Mouse (Mus musculus): ENCODE measurements around the gene Dusp14.

Dusp14 gene

DNA sequence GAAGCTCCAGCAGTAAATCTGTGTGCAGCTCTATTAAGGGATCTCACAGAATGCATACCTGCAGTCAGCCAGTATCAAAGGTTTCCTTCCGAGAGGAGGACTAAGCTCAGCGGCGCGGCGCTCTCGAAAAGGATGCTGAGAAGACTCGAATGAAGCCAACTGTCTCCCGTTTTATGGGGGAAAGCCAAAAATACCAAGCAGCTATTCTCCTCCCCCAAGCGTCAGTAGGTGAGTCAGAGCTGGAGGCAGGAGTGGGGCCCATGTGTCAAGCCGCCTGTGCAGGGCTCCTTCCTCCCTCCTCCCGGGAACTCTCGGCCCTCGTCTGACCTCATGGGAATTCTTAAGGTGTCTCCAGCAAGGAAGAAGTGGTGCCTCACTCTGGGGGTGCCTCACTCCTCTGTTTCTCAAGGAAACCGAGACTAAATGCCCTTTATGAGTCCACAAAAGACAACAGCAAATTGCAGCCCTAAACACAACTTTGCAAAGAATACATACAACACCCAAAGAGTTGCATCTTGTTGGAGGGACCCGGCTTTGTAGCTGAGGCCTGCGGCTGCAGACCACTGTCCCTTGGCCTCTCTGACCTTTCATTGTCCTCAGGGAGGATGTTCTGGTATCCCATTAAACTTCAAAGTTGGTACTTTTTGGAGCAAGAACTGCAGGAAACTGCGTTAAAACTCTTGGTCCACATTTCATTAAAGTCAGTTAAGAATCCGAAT is 2.0 kb downstream of the Dusp14 start:
- peak; percentile 13 for DNase-seq (ENCODE audit: low spot score)

DNA sequence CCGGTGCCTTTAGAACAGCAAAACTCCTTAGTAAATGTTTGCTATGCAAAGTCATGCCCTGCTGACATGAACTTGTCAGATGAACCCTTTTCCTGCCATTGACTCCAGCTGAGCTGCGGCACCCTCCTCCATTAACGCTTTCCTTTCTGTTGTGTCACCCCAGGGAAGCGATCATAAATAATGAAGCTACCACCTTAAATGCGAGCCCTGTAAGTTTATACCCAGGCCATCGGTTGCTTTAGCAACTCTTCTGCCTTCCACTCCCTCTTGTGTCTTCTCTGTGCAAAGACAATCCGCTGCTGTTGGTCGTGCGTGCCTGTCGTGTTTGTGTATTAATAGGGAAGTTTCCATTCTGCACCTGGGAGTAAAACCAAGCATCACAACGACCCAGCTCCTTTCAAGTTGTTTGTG is 3.0 kb downstream of the Dusp14 start:
- no peak for DNase-seq (ENCODE audit: low spot score)

DNA sequence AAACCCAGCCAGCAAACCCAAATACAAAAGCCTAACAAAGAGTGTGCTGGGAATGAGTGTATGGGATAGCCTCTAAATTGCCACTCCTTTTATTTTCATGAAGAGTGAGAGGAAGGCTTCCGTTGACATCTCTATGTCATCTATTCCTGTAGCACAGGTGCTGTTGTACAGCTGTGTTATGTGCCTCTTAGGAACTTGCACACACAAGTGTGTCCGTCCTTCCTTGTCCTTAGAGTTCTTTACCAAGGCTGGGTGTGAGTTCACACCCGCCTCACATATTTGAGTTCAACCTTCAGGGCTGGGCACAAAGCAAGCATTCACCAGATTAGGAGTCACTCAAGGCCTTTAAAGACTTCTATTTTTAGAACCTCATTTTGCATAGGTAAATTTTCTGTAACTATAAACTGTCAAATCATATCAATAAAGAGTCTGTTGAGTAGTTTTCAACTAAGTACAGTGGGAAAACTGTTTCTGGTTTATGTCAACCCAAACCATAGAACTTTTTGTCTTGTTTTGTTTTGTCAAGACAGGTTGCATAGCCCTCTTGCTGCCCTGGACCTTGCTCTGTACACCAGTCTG is 5.3 kb downstream of the Dusp14 start:
- DNase-seq (ENCODE audit: low spot score), result no peak

DNA sequence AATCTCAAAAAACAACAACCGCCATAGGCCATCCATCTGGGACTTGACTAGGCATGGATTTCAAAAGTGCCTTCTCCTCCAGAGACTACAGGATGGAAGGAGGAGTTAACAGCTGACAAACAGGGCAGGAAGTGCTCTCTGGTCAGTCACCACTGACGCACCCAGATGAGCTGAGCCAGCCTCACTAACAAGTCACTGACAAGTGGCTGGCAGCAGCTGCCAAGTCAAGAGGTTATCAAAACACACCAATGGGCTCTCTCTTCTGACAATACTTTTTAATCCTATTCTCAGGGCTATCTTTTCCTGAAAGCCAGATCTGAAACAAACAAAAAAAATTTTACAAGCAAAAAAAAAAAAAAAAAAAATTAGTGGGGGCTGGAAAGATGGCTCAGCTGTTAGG is 6.3 kb downstream of the Dusp14 start:
- DNase-seq (ENCODE audit: low spot score), result no peak

DNA sequence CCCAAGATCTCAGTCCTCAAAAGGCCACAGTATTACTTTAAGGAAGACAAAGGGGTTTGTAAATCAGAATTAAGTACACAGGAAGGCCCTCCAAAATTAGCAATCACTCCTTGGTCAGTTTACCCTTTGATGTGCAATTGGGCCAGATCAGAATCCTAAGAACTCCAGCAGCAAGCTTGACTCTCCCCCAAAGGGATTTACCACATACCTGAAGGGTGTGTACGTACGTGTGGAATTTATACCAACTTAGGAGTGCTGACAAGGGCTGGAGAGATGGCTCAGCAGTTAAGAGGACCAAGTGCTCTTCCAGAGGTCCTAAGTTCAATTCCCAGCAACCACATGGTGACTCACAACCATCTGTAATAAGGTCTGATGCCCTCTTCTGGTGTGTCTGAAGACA is 7.2 kb downstream of the Dusp14 start:
- no peak for DNase-seq (ENCODE audit: low spot score)

DNA sequence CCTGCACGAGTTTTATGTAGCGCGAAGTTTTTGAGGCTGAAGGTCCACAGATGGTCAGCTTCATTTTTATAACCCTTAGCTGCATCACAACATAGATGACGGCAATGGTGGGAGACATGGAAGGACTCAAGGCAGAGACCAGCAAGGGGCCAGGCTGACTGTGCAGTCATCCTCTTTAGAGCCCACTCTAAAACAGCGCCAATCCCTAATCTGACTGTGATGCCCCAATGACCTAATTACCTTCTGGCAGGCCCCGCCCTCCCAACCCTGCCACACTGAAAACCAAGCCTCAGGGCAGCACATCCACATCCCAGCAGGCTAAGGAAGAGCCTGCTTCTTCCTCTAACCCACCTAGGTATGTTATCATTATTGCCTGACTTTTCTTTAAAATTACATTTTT is 8.4 kb downstream of the Dusp14 start:
- DNase-seq (ENCODE audit: low spot score), result no peak

DNA sequence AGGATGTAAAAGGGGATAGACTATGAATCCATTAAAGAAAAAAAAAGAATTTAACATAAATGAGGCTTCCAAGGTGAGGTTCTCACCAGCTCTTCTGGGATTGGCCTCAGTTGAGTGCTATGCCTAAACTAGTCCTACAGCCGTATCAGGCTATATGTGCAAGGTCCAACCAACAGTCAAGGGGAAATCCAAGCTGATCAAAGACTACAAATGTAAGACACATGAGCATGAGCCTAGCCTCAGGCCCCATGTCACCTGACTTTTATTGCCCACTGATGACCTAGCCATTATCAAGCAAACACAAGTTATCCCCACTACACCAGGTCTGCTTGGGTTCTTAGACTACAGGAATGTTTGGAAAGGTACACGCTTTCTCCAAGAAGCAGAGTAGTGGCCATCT is 9.3 kb downstream of the Dusp14 start:
- no peak for DNase-seq (ENCODE audit: low spot score)

DNA sequence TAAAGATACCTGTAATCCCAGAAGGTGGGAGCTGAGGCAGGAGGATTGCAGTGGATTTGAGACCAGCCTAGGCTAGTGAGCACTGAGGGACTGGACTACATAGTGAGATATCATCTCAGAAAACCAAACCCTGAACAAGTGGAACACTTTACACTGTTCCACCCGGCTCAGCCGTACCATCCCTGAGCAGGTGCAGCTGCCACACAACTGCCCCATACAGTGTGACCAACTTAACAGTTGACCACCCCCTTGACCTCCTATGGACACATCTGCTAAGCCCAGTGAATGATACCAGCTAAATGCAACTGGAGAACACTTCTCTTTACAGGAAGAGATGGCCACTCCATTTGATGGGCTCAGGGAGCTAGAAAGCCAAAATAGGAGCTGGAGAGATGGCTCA is 11.6 kb downstream of the Dusp14 start:
- no peak for DNase-seq (ENCODE audit: low spot score)

DNA sequence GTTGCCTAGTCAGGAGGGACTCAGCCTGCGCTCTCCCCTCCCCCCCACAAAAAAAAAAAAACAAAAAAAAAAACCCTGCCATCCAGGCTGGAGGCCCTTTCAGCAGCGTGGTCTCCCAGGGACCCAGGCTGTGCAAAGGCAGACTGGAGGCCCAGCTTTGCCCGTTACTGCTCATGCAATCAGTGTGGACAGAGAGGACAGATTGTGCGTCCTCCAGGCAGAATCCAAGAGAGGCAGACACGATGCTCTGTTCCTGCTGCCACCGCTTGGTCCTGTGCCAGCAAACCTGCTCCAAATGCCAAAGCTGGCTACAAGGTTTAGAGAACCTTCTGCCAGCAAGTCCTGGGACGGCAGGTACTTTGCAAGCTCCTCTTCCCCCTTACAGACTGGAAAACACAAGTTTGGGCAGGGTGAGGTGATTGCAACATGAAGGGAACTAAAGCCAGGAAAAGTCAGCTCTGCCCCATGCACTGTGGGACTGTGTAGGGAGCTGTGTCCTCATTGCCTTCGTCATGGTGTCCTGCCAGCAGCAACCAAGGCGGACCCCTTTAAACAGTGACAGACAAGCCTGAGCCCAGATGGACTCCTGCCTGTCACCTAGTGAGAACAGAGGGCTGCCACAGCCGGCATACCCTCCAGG is 15.4 kb downstream of the Dusp14 start:
- DNase-seq (ENCODE audit: low spot score), result no peak

DNA sequence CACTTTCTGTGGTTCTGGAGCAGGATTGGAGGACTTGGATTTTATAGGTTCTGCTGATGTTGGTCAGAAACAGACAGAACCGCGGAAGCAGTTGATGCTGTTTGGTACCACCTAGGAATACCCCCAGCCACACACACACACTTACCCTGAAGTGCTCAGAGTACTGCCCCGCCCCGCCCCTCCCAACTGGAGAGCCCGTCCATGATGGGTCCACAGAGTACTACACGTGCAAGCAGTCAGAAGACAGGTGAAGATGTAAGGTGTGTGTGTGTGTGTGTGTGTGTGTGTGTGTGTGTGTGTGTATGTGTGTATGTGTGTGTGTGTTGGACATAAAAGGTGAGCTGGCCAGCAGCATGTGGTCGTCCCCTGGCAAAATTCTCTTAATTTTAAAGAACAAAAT is 16.0 kb downstream of the Dusp14 start:
- DNase-seq (ENCODE audit: low spot score), result no peak

DNA sequence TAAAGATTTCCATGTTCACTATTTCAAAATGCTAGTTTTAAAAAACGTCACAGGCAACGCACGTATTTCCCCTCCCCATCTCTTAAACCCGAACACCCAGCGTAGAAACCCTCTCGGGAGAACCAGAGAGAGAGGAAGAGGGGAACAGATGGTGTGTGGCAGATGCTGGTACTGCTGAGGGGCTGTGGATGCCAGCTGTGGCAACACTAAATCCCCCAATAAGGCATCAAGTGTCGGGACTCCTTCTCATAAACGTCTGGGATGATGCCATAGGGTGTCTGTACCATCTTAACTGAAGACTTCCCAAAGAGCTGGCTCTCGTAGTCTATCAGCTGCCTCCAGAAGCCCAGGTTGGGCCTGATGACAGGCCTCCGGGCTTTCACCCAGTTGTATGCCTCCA is 20.6 kb downstream of the Dusp14 start:
- no peak for DNase-seq (ENCODE audit: low spot score)

DNA sequence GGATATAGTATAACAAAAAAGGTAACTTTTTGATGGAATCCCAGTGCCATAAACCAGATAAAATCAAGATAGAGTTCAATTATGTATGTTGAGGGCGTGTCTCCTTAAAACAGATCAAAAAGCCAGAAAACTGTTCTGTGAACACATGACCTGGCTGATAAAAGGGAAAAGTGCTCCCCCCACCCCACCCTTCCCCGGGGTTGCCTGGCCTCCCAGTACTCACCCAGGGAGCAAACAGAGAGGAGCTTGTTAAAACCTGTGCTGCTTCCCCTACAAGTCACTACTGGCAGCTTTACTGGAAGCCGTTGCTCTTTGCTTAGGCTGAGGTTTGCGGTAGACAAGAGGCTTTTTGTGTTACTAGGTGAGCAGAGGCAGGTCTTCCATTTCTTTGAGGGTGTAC is 21.8 kb downstream of the Dusp14 start:
- no peak for DNase-seq (ENCODE audit: low spot score)

DNA sequence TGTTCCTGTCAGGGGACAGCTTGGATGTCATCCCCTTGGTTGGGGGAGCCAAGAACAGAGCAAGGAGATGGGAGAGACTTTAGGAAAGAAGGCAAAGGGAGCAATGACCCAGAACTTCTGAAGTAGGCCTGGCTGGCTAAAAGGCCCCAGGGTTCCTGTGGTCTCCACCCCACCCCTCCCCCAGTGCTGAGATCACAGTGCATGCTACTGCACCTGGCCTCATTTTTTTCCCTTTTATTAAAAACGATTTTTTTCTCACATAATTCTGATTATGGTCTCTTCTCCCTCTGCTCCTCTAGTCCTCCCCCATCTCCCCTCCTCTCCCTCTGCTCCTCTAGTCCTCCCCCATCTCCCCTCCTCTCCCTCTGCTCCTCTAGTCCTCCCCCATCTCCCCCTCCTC is 24.1 kb downstream of the Dusp14 start:
- no peak for DNase-seq (ENCODE audit: low spot score)

DNA sequence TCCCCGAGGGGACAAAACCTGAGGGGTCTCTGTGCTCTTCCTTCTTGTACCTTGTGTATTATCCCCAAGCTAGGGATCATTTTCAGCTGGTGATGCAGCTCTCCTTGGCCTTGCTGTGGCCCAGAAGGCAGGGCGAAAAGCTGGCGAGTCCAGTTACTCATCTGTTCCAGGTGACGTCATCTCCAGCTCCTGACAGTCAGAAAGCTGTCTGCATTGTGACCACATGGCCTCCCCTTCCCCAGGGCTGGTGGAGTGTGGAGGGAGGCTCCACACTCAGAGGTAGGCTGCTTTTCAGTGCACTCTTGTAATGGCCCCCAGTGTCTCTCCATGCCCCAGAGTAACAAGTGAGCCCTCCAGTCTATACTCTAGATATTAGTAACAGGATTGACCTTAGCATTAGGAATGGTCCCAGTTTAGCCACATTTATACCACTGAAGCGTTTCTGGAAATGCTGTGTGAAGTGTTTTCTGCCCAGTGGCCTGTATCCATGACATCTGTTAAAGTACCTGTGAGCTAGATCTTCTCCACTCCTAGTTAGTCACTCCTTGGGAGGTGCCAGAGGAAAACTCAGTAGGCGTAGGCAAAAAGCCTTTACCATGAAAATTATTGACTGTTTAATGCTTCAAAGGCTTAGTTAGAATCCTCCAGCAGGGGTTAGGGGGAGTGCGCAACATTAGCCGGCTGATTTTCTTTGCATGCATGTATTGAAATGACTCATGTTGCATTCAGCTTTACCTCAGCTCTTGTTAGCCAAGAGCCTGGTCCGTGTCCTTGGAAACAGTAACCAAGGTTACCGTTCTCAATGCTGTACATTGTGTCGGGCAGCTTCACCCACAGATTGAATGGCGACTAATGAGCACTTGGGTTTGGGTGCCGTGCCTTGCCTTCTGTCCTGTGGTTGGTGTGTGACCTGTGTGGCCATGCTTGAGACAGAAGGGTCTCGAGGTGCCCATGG is 26.0 kb downstream of the Dusp14 start:
- no peak for DNase-seq (ENCODE audit: low spot score)

DNA sequence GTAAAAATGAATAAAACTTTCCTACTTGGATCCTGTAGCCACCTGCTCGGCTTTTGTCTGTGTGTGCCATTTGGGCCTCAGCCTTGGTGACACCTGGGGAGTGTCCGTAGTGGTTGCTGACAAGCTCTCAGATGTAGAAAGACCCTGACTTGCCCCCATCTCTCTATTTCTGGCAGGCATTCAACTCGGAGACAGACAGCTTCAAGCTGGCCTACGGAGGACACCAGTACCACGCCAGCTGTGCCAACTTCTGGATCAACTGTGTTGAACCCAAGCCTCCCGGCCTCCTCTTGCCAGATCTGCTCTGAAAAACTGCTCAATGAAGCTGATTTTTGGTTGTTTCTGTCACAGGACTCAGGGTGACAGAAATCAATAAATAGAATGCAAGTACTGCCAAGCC is 28.4 kb downstream of the Dusp14 start:
- no peak for DNase-seq (ENCODE audit: low spot score)

DNA sequence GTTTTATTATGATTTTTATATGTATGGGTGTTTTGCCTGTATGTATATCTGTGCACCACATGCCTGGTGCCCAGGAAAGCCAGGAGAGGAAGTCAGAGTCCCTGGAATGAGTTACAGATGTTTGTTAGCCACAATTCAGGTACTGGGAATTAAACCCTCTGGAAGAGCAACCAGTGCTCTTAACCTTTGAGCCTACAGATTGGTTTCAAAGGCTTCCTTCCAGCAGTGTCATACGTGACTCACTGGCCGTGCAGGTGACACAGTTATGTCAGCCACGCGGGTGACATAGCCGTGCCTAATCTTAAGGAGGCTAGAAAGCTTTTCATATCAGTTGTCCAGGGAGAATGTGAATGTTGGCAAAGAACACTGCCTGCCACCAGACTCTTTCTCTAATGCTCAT is 35.4 kb downstream of the Dusp14 start:
- no peak for DNase-seq (ENCODE audit: low spot score)

DNA sequence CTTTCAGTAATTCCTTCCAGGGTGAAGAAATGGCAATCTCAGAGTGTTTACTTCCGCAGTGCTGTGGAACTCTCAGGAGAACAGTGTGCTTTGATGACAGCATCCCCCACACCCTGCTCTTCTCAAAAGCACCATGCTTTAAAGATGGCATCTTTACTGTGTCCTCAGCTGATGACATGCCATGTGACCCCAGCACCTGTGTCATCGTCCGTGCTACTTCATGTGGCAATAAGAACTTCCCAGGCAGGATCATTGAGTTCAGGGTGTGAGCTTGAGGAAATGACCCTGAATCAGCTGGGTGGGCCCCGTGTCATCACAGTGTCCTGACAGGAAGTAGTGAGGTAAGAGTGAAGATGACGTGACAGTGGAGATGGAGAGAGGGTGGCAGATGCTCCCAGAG is 36.5 kb downstream of the Dusp14 start:
- no peak for DNase-seq (ENCODE audit: low spot score)

DNA sequence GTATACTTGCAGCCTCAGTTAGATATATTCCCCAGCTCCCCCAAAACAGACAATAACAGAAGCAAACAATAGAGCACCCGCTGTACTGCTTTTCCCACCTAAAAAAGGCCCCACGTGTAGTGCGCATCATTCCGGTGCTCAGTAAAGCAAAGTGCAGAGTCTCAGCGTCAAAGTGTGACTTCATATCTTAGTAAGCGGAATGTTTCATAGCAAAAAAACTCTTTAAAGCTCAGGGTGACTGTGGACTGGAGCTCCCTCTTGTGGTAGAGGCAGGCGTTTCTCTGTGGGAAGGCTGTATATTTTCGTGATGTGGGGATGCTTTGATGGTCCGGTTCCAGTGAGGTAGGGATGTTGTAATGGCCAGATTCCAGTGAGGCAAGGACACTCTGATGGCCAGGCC is 37.1 kb downstream of the Dusp14 start:
- no peak for DNase-seq (ENCODE audit: low spot score)

DNA sequence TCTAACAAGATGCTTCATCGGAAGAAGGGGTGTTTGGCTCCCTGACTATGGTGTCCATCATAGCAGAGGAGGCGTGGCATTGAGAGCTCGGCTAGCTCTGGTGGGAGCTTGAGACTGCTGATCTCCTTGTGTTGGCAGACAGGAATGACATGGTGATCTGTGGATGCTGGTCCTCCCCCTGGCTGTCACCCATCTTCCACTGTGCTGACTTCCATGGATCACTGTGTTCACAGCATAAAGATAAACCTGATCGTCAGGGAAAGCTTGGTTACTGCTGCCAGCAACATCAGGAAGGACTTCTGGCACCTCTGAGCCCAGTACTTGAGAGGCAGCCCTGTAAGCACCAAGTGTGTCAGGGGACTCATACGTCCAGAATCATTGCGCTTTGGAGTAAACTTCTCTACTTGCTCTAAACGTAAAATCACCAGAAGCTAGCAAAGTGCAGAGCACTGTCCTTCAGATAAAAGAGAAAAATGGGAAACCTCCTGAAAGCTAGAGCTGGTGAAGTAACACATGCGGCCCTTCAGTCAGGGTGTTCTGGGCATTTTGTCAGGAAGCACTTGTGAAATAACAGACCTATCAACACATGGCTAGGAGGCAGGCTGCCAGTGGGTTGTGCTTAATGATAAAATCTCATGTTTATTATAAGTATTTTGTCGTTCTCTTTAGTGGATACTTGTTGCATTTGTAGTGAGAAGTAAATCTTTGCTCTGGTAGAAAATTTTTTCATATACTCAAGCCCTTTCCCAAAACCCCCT is 40.6 kb downstream of the Dusp14 start:
- peak; percentile 44 for DNase-seq (ENCODE audit: low spot score)

DNA sequence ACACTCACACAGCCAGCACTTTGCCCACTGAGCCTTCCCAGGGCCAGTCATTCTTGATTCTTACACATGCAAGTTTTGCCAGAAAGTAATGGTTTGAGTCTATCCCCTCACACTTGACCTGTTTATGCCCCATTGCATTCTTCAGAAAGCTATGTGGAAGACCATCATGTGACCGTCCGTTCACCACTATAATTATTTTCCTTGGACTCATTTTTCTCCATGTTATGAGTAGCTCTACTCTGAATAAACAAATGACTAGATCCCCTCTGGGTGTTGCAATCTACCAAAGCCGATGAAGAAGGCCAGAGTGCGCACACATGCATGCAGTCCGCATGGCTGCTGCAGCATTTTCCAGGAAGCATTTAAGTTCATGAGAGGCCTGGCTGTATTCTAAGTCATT is 41.8 kb downstream of the Dusp14 start:
- no peak for DNase-seq (ENCODE audit: low spot score)

DNA sequence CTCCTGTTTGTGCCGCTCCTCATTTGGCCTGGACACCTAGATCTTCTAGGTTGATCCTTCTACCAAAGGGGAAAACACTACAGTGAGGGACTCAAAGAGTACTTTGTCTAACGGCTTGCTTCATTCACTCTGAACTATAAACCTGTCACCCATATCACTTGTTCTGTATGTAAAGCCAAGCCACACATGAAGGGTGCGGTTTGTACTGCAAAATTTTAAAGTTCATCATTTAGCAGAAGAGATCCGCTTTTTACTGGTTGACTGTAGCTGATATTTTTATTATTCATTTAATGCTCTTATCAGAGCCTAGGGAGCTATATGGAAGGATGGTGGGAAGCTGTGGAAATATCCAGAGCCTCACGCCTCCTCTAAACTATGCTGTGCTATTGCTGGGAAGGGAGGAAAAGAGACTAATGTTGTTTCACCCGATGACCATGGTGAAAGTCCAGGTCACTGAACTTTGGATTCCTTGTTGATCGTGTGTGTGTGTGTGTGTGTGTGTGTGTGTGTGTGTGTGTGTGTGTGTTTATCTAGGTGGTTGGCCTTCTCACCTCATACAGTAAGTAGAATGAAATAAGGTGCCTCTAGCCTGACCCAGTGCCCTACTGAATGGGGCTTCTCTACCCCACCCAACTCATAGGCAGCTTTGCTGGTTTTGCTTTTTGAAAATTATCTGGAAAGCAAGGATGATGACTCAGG is 52.1 kb downstream of the Dusp14 start:
- DNase-seq (ENCODE audit: low spot score), result no peak

All from ovary, adult 18-20 months (tissue).